Mouse (Mus musculus): ENCODE measurements around the gene Casc3. TPM values are rescaled to one million over a fixed set of nuclear protein-coding genes. Genes with fewer than 3 reads are reported as not detected.

Casc3 gene
- total RNA-seq, 2 experiments from 2014 or later: 32.1 to 35.6 TPM

DNA sequence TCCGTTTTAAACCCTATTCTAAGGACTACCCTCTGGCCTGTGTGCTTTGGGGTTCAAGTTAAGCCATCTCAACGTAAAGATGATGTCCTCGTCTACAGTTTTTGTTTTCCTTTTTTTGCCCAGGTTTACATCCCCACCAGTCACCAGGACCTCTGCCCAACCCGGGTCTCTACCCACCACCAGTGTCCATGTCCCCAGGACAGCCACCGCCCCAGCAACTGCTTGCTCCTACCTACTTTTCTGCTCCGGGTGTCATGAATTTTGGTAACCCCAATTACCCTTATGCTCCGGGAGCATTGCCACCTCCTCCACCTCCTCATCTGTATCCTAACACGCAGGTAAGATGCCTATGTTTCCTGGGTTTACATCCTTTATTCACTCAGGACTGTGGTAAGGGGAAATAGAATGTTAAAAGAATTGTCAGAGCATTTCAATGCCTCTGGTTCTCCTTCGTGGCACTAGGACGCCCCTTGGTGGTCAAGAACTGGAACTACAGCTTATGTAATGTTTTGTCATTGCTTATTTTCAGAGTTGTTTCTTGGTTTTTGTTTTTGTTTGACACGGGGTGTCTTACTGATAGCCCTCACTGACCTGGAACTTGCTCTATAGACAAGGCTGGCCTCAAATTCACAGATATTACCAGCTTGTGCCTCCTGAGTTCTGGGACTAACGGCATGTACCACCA lies 24.5 kb downstream of the Casc3 start:
- ATAC-seq (ENCODE audit: poor library complexity, severe bottlenecking): peak; percentile 78

DNA sequence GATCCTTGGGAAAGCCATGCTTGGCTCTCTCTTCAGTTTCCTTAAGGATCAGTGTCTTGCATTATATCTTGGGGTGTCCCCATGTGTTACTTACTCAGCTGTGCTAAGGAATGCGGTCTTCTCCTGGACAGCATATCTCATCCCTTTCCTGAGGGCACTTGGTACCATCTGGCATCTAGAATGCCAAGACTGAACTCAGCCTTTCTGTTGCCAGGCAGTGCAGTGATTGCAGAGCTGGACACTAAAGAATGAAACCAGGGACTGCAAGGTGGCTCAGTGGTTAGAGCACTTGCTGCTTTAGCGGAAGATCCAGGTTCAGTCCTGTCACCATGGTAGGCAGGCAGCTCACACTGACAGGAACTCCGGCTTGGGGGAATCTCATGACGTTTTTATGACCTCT lies 25.2 kb downstream of the Casc3 start:
- no peak for ATAC-seq (ENCODE audit: poor library complexity, severe bottlenecking)

DNA sequence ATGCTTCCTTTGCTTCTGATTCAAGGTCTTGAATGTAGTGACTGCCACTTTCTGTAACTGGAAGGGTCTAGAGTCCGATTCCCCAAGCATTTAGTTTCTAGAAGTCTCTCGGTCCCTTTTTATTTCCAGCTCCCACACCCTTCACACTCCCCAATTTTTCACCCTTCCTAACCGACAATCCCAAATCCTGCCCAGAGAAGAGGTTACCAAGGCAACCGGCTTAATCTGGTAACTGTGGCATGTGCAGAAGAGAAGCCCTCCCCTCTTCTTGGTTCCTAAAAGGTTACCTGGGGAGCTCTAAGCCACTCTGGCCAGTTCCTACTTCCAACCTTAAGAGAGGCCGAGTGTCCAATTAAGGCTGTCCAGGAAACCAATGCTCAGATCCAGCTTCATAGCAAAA lies 30.6 kb downstream of the Casc3 start:
- ATAC-seq (ENCODE audit: poor library complexity, severe bottlenecking): no peak

DNA sequence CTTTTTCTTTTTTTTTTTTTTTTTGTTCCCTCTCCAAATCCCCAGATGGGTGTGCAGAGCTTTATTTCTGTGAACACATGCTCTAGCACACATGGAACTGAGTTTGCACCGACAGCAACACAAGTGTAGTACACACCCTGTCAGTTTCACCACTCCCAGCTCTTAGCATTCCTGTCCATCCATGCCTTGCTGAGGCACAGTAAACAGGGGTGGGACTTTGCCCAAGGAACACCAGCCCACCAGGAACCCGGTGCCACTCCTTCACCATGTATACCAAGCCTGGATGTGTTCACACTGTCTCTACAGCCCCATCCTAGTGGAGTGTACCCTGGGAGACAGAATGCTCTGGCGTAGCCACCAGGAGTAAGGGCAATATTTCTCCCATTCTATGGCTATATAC lies 31.0 kb downstream of the Casc3 start:
- ATAC-seq (ENCODE audit: poor library complexity, severe bottlenecking): no peak

DNA sequence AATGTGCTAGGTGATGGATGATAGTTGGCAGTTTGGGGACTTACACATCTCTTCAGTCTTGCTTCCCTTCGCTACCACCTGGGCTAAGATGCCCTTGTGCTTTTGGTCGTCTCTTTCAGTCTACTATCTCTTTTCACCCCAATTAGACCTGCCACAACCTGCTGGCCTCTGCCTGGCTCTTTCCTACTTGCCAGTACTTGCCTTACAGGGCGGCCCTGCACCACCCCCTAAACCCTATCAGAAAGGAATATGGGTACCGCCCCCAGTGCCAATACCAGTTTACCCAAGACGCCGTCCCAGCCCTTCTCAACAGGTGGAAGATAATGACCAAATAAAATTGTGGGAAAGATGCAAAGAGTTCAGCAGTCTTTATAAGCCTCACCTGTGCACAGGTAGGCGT lies 31.4 kb downstream of the Casc3 start:
- no peak for ATAC-seq (ENCODE audit: poor library complexity, severe bottlenecking)

DNA sequence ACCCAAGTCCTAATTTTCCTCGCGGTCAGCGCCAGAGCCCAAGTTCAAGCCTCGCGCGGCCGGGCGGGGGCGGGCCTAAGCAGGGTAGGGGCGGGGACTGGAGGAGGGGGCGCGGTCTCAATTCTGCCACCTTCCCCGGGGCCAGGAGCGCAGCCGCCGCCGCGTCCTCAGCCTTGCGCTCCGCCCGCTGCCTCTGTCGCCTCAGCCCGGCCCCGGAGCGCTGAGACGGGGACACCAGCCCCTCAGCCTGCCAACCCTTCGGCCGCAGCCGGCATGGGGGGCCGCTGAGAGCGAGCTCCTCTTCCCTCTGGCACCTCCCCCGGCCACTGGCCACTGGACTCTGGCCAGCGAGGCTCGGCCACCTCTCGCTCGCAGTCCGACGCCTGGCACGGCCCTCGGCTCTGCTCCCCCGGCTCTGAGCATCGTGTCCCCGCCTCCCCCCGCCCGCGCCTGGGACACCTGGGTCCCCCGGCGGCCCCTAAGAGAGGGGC lies 32.0 kb downstream of the Casc3 start, which contains the start of gene Rapgefl1:
TSS of gene Rapgefl1 (plus strand) at position 135 of the 491 bp plus-strand sequence.
- peak; percentile 98 for ATAC-seq (ENCODE audit: poor library complexity, severe bottlenecking)

DNA sequence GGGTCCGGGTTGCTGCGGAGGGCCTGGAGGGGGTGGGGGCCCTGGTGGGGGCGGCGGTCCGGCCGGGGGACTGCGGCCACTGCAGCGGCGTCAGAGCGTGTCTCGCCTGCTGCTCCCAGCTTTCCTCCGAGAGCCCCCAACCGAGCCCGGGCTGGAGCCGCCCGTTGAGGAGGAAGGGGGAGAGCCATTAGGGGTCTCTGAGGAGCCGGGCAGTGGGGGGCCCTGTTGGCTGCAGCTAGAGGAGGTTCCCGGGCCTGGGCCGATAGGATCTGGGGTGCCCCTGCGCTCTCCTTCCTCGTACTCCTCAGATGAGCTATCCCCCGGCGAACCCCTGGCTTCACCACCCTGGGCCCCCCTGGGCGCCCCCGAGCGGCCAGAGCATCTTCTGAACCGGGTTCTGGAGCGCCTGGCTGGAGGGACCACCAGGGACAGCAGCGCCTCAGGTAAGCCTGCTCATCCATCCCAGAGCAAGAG lies 32.6 kb downstream of the Casc3 start:
- no peak for ATAC-seq (ENCODE audit: poor library complexity, severe bottlenecking)

DNA sequence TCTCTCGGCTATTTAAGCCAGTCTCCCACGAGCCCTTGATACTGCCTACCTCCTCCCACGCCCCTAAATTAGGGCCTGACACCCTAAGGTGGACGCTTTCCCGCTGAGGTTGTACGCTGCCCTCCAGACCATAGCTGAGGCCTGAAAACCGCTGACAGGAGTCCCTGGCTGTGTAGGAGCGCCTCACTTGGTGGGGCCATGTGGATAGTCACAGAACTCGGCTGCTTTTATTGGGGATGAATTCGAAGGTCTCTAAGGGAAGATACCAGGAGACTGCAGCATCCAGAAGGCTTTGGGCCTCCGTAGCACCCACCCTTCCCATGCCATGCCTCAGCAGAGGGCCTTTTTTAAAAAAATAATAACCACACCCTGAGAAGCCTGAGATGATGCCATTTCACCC lies 33.2 kb downstream of the Casc3 start:
- no peak for ATAC-seq (ENCODE audit: poor library complexity, severe bottlenecking)

DNA sequence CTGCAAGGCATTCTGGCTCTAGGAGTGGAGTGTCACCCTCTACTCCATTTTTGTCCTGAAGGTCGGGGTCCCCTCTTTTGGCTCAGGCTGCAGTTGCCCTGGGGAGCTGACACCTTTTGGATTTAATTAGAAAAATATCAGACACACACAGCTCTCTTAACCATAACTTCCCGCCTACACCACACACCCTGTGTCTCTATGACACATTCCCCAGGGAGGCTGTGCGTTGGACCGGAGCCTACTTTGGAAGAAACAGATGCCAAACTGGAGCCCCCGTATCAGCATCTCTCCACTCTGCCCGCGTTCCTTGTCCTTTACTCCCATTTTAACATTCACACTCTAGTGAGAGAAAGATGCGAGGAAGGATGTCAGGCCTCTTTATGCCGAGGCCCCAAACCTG lies 33.8 kb downstream of the Casc3 start:
- no peak for ATAC-seq (ENCODE audit: poor library complexity, severe bottlenecking)

DNA sequence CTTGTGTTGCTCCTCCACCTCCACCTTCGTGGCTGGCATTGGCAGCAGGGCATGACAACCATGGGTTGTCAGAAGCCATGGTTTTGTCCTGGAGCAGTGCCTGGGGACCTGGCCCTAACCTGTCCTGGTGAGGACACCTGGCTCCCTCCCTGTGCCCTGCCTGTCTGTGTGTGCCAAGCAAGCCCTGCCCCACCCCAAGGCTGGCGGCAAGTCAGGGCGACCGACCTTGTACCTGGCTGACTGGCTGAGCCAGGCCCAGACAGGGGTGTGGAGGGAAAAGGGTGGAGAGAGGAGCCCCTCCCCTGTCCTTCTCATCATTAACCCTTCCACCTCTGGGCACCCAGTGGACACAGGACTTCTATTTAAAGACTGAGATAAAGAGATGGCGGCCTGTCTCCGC lies 34.7 kb downstream of the Casc3 start:
- no peak for ATAC-seq (ENCODE audit: poor library complexity, severe bottlenecking)

DNA sequence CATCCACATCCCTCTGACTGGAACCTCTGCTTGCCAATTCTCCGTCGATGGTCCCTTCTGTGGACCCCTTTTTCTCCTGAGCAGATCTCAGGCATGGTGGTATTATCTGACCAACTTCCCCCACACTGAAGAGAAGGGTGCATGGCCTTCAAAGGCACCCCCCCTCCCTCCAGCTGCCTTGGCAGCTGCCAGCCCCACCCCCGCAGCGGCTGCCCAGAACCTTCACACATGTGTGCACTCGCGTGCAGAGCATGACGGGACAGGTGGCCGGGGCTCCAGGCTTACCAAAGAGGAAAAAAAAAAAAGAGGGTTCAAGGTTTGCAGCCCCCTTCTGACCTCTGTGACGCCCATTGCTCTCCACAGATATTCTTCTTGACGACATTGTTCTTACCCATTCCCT lies 35.2 kb downstream of the Casc3 start:
- ATAC-seq (ENCODE audit: poor library complexity, severe bottlenecking): no peak

DNA sequence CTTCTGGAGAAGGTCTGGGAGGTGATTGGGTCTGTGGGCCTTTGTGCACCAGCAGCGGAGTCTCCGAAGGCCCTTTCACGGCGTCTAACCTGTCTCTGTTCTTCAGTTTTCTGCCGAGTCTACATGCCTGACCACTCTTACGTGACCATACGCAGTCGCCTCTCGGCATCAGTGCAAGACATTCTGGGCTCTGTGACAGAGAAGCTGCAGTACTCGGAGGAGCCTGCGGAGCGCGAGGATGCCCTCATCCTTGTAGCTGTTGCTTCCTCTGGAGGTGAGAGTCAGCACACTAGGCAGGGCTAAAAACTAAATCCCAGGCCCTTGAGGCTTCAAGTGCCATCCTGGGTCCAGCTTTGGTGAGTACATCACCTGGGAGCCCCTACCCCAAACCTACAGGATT lies 41.3 kb downstream of the Casc3 start:
- ATAC-seq (ENCODE audit: poor library complexity, severe bottlenecking): no peak

DNA sequence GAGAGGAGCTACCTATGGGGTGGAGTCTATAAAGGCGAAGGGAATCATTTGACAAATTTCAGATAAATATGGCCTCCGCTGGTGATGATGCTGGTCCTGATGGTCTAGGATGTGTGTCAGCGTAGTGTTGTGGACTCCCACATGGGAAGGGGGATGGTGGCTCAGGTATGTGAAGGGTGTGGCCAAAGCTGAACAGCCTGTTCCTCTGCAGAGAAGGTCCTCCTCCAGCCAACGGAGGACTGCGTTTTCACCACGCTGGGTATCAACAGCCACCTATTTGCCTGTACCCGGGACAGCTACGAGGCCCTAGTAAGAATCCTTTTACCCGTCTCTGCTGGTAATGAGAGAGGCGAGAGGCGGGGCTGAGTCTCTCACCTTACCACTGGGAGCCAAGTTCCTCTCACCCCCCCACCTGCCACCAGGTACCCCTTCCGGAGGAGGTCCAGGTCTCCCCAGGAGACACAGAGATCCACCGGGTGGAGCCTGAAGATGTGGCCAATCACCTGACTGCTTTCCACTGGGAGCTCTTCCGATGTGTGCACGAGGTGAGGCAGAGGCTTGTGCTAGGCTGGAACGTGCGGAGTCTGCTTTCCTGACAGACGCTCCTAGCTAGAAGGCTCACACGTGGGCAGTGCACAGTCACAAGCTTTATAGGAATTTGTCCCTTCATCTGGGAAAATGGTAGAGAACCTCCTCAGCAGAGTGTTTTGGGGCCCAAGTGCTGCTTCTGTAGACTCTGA lies 42.3 kb downstream of the Casc3 start:
- ATAC-seq (ENCODE audit: poor library complexity, severe bottlenecking): no peak

DNA sequence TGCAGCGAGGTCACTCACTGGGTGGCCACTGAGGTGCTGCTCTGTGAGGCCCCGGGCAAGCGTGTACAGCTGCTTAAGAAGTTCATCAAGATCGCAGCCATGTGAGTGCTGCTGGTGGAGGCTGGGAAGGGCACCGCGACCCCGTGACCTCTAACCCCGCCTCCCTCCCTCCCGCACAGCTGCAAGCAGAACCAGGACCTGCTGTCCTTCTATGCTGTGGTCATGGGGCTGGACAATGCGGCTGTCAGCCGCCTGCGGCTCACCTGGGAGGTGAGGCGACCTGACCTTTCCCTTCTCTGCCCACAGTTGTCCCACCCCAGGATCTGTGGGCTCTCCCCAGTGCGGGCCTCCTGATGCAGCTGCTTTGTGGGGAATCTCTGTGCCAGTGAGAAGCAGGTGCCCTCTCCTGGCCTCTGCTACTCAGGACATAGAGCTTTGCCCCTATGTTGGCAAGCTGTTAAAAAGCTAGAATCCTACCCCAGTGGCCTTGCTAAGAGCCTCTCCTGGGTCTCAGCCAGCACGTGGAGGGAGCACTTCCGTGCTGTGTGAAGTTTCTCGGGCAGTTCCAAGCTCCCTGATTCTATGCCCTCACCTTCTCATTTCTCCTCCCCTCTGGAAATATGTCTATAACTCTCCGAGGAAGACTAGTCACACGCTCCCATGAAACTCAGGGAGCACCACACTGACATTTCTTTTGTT lies 44.6 kb downstream of the Casc3 start:
- no peak; the same call in 1 of the 2 replicates for ATAC-seq (ENCODE audit: poor library complexity, severe bottlenecking)

DNA sequence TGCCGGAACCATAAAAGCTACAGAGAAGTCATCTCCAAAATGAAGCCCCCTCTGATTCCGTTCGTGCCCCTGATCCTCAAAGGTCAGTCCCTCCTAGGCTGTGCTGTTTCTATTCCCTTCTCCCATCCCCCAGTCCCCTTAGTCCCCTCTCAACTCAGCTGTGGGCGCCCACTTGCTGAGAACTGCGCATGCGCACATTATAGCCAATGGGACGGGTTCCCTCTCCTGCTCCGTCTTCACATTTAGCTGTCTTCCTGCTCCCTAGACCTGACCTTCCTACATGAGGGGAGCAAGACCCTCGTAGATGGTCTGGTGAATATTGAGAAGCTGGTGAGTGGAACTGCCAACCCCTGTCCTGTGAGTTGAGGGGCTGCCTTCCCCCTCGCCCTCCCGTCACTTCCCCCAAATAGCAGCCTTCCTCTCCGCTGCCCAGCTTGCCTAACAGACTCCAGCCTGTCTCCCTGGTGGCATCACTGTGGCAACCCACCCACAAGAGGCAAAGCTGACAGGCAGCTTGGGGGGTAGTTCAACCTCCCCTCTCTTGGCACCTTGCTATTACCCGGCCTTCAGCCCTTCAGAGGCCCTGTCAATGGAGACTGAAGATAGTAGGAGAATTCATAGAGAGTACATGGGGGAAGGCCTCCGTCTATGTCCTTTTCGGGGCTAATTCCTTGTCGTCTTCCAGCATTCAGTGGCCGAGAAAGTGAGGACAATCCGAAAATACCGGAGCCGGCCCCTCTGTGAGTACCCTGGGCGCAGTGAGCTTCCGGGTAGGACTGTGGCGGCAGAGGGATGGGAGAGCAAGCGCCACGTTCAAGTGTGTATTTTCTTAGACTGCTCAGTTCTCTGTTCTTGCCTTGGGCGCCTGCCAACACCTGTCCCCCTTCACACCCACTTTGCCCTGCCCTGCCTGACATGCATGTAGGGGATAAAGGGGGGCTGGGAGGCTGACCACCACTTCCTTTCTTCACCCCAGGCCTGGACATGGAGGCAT lies 45.7 kb downstream of the Casc3 start:
- ATAC-seq (ENCODE audit: poor library complexity, severe bottlenecking): no peak

DNA sequence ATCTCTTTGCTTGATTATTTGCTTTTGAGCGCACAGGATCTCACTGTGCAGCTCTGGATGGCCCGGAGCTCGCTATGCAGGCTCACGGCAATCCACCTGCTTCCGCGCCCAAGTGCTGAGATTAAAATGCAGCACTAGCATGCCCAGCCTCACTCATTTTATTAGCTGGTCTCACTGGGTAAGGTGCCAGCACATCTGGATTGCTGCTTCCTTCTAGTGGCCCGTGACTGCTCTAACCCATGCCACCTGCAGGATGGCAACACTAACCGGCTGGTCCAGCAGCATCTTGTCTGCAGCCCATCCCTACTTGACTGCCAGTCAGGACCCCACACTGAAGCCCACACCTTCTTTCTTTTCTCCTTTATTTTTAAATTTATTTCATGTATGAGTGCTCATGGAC lies 49.4 kb downstream of the Casc3 start:
- ATAC-seq (ENCODE audit: poor library complexity, severe bottlenecking): no peak

DNA sequence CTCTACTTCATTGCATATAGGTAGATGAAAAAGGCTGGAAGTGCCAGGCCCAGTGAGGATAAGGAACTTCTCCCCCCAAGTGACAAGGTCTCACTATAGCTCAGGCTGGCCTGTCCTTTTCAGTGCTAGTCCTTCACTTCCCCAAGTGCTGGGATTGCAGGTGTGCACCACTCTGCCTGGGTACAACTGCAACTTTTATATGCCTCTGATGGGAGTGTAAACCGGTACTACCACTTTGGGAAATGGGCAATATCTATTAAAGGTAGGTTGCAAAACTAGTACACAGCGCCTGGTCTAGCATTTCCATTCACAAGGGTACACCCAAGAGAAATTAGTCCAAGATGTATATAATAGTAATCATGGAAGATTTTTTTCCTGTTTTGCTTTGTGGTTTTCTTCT lies 50.0 kb downstream of the Casc3 start:
- ATAC-seq (ENCODE audit: poor library complexity, severe bottlenecking): no peak

DNA sequence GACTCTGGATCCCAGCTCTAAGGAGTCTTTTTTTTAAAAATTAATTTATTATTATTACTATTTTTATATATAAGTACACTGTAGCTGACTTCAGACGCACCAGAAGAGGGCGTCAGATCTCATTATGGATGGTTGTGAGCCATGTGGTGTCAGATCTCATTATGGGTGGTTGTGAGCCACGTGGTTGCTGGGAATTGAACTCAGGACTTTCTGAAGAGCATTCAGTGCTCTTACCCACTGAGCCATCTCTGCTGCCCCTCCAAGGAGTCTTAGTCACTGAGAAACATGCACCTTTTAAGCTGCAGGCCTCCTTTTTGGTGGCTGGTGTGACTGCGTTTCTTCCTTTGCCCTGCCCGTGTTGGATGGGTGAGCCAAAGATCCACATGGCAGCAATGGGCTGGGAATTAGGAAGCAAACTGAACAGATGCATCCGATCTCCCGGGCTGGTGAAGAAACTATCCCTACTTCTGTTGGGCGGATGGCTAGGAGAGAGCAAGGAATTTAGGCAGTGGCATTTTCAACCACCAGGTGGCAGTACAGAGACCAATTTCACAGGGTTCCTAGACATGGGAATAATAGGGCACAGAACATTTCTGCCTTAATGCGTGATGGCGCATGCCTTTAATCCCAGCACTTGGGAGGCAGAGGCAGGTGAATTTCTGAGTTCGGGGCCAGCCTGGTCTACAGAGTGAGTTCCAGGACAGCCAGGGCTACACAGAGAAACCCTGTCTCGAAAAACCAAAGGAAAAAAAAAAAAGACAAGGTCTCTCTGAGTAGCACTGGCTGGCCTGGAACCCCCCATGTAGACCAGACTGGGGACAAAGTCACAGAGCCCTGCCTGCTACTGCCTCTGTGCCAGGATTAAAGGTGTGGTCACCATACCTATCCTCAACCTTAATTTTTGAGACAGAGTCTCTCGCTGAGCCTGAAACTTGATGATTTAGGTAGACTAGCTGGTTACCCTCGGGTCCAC lies 54.3 kb downstream of the Casc3 start:
- peak; percentile 62 for ATAC-seq (ENCODE audit: poor library complexity, severe bottlenecking)

All from megakaryocyte, adult 5-6 weeks (primary cell).